Mouse (Mus musculus): ENCODE measurements around the gene Sec31a.

- TF ChIP-seq GATA1 (IDR thresholded peaks at IDR 0.05; ENCODE audit: borderline replicate concordance, low read length) (no peak), FLI1 (IDR thresholded peaks at IDR 0.05; ENCODE audit: low read length) (no peak)
These were observed 2.8 kb upstream of the Sec31a start for GRCm38 (mm10) chr5:100418861-100419260.
